Mouse (Mus musculus): Measurements from ENCODE around the gene Scrn2. TPM values are rescaled to one million over a fixed set of nuclear protein-coding genes. Genes with fewer than 3 reads are reported as not detected.

Scrn2 gene
- polyA plus RNA-seq, 1 experiment from 2014 or later = 0.57 TPM

Other genes with a start within 250 kb of the Scrn2 start
- 40.5 to 73.7 TPM (median 45.0 TPM) in 3 replicates for gene Cbx1, start 240.8 kb upstream of the Scrn2 start, polyA plus RNA-seq (2018)
- 85.5 to 118 TPM (median 95.5 TPM) in 3 replicates for gene Nfe2l1, start 200.0 kb upstream of the Scrn2 start, polyA plus RNA-seq (2018)
- 11.9 to 23.0 TPM (median 16.0 TPM) in 3 replicates for gene Copz2, start 180.1 kb upstream of the Scrn2 start, polyA plus RNA-seq (2018)
- gene Cdk5rap3, start 113.4 kb upstream of the Scrn2 start, polyA plus RNA-seq (2018) = 15.0 to 17.0 TPM (median 16.0 TPM) in 3 replicates
- 0.19 TPM in 1 of 3 replicates, not detected in the others for gene Prr15l, start 101.8 kb upstream of the Scrn2 start, polyA plus RNA-seq (2018)
- gene Pnpo, start 86.0 kb upstream of the Scrn2 start, polyA plus RNA-seq (2018) = 15.4 to 17.0 TPM (median 15.6 TPM) in 3 replicates
- gene Sp2, start 47.0 kb upstream of the Scrn2 start, polyA plus RNA-seq (2018) = 10.9 to 20.7 TPM (median 12.1 TPM) in 3 replicates
- gene Sp6, start 16.5 kb upstream of the Scrn2 start, polyA plus RNA-seq (2018) = 0.09 TPM in 1 of 3 replicates, not detected in the others
- gene Lrrc46, start 11.5 kb downstream of the Scrn2 start, polyA plus RNA-seq (2018) = 0.17 TPM in 1 of 3 replicates, not detected in the others
- gene Mrpl10, start 11.6 kb downstream of the Scrn2 start, polyA plus RNA-seq (2018) = 25.6 to 38.5 TPM (median 31.8 TPM) in 3 replicates
- gene Osbpl7, start 20.7 kb downstream of the Scrn2 start, polyA plus RNA-seq (2018) = 6.4 to 9.7 TPM (median 9.5 TPM) in 3 replicates
- 0.09 TPM in 1 of 3 replicates, not detected in the others for gene Tbx21, start 85.4 kb downstream of the Scrn2 start, polyA plus RNA-seq (2018)
- gene Tbkbp1, start 121.6 kb downstream of the Scrn2 start, polyA plus RNA-seq (2018) = 21.0 to 27.3 TPM (median 25.6 TPM) in 3 replicates
- gene Kpnb1, start 157.9 kb downstream of the Scrn2 start, polyA plus RNA-seq (2018) = 63.7 to 139 TPM (median 123 TPM) in 3 replicates

Data from macrophage (primary cell).